Mouse (Mus musculus) lung, adult 2 months (tissue): ENCODE results near the gene Tk1.

Source experiments
- CTCF ChIP-seq: fragments of 200-500 bp; IDR thresholded peaks from 2 replicates; pipeline ENCODE4 v1.5.1; 2011; ENCODE audit warnings: mild to moderate bottlenecking, low read length, control low read depth; ENCODE audit not compliant: insufficient read depth
- POLR2A ChIP-seq: fragments of 200-500 bp; IDR thresholded peaks from 2 replicates; pipeline ENCODE4 v1.6.1; 2011; ENCODE audit warnings: low read depth, mild to moderate bottlenecking, control low read depth, low read length, borderline replicate concordance; ENCODE audit errors: extremely low read depth

DNA sequence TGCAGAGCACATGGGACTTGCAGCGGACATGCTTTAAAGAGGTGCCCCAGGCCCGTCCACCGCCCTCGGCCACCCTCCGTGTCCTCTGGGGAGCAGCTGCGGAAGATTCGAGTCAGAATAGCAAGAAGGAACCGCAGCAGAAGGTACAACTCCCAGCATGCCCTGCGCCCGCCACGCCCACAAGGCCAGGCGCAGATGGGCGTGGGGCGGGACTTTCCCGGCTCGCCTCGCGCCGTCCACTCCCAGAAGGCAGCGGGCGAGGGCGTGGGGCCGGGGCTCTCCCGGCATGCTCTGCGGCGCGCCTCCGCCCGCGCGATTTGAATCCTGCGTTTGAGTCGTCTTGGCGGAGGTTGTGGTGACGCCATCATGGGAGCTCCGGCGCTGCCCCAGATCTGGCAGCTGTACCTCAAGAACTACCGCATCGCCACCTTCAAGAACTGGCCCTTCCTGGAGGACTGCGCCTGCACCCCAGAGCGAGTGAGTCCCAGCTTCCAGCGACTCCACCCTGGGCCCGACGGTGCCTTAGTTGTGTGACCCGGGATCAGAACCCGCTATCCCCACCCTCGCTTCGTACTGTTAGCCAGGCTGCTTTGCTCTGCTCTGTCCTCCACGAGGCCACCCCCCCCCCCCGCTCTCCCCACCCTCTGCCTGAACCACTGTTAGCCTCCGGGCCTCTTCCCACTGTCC, 23.2 kb upstream of the Tk1 start, which contains the start of gene Birc5:
- TF ChIP-seq CTCF (no peak), POLR2A (peak; percentile 90)
